Mouse (Mus musculus) heart, embryonic 11.5 days (tissue): Measurements from ENCODE around the gene Mgat2. TPM values are rescaled to one million over a fixed set of nuclear protein-coding genes. Genes with fewer than 3 reads are reported as not detected.

Experiments used
- ATAC-seq: fragments of 200-750 bp; cut with Nextera tagmentation; replicated peaks from 2 replicates; pipeline ENCODE4 v1.8.0; 2017; ENCODE audit warnings: moderate library complexity; ENCODE audit not compliant: insufficient number of reproducible peaks, low FRiP score, low TSS enrichment
- H3K27ac ChIP-seq: fragments of 300-500 bp; sonication (generic); 2 replicates; pipeline ENCODE4 v1.5.1; 2014; ENCODE audit warnings: mild to moderate bottlenecking, low read depth, low read length
- H3K27me3 ChIP-seq: fragments of 300-500 bp; sonication (generic); 2 replicates; pipeline ENCODE4 v1.6.1; 2014; ENCODE audit warnings: mild to moderate bottlenecking, low read length, mixed read lengths; ENCODE audit not compliant: control insufficient read depth, insufficient read depth
- H3K36me3 ChIP-seq: fragments of 300-500 bp; sonication (generic); 2 replicates; pipeline ENCODE4 v1.6.1; 2014; ENCODE audit warnings: mild to moderate bottlenecking, low read length, moderate library complexity, mixed read lengths; ENCODE audit not compliant: control insufficient read depth, insufficient read depth
- H3K4me1 ChIP-seq: fragments of 300-500 bp; sonication (generic); 2 replicates; pipeline ENCODE4 v1.6.1; 2014; ENCODE audit warnings: low read length; ENCODE audit not compliant: control insufficient read depth, insufficient read depth
- H3K4me2 ChIP-seq: fragments of 300-500 bp; sonication (generic); 2 replicates; pipeline ENCODE4 v1.6.1; 2014; ENCODE audit warnings: mild to moderate bottlenecking, moderate library complexity
- H3K4me3 ChIP-seq: fragments of 300-500 bp; sonication (generic); 2 replicates; pipeline ENCODE4 v1.5.1; 2014; ENCODE audit warnings: low read depth, low read length
- H3K9ac ChIP-seq: fragments of 300-500 bp; sonication (generic); 2 replicates; pipeline ENCODE4 v1.6.1; 2014; ENCODE audit warnings: mild to moderate bottlenecking, low read depth, low read length, moderate library complexity
- H3K9me3 ChIP-seq: fragments of 300-500 bp; sonication (generic); replicated peaks from 2 replicates; pipeline ENCODE4 v1.6.1; 2016; ENCODE audit warnings: low read length; ENCODE audit not compliant: control insufficient read depth
- WGBS: fragments of 180-500 bp; shearing (Covaris S2); extraction: QIAGEN DNeasy Blood & Tissue Kit; methylation state at CpG from one replicate; pipeline ENCODE4 v1.1.7; 2014; ENCODE audit not compliant: insufficient replicate concordance; 5-methylcytosine and 5-hydroxymethylcytosine counted together
- polyA plus RNA-seq: library from polyadenylated mRNA; unstranded; fragments of >200 nt; fragmentation: Nextera tagmentation; extraction: Ambion mirVana; gene quantifications from 2 replicates; pipeline ENCODE4 v1.2.1, GENCODE M21; 2014

Mgat2 gene
- polyA plus RNA-seq, 1 experiment from 2014 or later = 35.3 TPM

DNA sequence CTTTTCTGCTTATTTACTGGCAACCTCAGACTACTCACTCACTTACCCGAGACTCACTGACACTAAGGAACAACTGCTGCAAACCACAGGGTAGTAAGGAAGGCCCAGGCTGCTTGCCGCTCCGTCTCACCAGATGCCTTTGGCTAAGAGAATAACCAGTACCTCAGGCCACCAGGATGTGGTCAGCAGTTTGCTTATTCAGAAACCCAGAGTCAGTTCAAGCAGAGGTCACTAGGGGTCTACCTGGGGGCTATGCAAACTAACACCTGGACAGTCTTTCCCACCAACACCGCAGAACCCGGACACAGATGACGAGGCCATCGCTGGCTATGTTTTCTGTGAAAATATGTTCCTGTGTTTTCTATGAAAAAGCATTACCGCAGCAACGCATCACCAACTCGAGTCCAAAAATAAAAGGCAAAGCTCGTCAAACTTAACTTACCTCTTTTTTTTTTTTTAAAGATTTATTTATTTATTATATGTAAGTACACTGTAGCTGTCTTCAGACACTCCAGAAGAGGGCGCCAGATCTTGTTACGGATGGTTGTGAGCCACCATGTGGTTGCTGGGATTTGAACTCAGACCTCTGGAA is 29.3 kb downstream of the Mgat2 start:
- ATAC-seq = no peak
- Histone ChIP-seq H3K9me3 (no peaks in the 10 kb centered on the region), H3K4me2 (no peak overlapping the region), H3K9ac (no peak overlapping the region), H3K4me1 (no peaks in the 10 kb centered on the region), H3K4me3 (no peak overlapping the region), H3K27ac (no peak overlapping the region), H3K27me3 (no peaks in the 10 kb centered on the region), H3K36me3 (peaks cover 12% of the 10 kb centered on the region)
- 90% methylated on average over 13 of the region's 13 CpGs for WGBS

DNA sequence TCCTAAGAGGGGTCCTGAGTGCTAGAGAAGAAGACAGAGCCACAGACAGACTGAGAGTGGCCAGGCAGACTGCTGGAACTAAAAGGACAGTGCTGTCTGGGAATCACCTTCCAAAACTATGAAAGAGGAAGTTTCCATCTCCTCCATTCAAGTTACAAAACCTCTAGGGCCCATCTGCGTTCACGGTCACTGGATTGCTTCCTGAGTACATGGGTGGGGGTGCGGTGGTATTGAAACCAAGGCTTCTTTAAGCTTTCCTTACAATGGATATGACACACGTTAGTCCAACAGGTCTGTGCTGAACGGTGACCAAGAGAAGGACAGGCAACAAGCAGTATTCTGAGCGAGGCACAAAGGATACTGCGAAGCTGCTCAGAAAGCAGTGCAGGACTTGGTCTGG is 30.4 kb downstream of the Mgat2 start:
- Histone ChIP-seq H3K36me3 (peaks cover 12% of the 10 kb centered on the region; the same call in 1 of the 2 replicates), H3K4me2 (no peak overlapping the region), H3K27me3 (no peaks in the 10 kb centered on the region), H3K9me3 (no peaks in the 10 kb centered on the region), H3K4me1 (no peaks in the 10 kb centered on the region), H3K9ac (no peak overlapping the region), H3K4me3 (no peak overlapping the region), H3K27ac (no peak overlapping the region)
- no peak for ATAC-seq
- WGBS = 88% methylated on average over 7 of the region's 7 CpGs

DNA sequence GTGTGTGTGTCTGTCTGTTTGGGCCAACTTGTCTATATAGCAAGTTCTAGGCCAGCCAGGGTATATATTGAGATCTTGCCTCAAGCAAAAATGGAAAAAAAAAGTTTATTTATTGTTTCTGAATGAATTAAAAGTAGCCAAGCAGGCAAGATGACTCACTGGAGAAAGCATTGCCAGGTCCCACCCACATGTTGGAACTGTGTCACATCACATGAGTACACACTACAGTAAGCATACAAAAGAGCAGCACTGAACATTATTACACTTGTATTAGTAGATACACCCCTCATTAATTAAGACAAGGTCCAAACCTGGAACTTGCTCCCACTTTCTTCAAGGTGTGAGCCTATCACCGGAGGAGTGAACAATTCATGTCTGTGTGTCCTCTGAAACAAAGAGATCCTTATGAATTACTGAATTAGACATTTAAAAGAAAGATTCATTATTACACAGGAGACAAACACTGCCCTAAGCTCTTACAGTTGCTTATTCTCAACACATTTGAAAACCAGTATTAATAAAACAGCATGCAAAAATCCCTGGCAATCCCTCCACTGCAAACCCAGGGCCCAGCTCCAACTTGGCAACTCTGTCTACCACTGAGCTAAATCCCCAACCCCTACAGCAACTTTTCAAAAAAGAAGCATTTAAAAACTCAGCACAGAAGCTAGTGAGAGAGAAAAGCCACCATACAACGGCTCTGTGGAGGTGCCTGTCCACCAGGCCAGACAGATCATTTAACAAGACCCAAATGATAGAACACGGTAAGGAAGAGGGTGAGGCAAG is 31.2 kb downstream of the Mgat2 start:
- peaks cover 12% of the 10 kb centered on the region; the same call in 1 of the 2 replicates for H3K36me3 ChIP-seq
- 85% methylated on average over 3 of the region's 3 CpGs for whole genome bisulfite sequencing
- H3K4me2 ChIP-seq = no peak overlapping the region
- H3K27ac ChIP-seq = no peak overlapping the region
- H3K9ac ChIP-seq = no peak overlapping the region
- H3K27me3 ChIP-seq = no peaks in the 10 kb centered on the region
- H3K4me3 ChIP-seq = no peak overlapping the region
- no peaks in the 10 kb centered on the region for H3K9me3 ChIP-seq
- ATAC-seq = no peak
- no peaks in the 10 kb centered on the region for H3K4me1 ChIP-seq

DNA sequence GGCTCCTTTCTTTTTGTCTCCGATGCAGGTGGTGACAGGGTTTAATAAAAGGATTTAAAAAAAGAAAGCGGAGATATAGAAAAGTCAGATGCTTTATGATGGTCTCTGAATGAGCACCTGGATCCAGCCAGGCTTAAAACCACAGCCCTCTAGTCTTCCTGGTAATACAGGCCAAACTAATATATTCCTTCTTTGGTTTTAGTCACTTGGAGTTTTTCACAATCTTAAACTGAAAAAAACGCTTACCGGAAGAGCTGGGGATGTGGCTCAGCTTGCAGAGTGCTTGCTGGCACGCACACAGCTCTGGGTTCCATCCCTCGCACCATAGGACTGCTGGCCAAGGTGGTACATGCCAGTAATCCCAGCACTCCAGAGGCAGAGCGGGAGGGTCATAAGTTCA is 32.6 kb downstream of the Mgat2 start:
- Histone ChIP-seq H3K27ac (no peak overlapping the region), H3K27me3 (no peaks in the 10 kb centered on the region), H3K4me2 (no peak overlapping the region), H3K36me3 (peaks cover 12% of the 10 kb centered on the region), H3K4me3 (no peak overlapping the region), H3K9ac (no peak overlapping the region), H3K9me3 (no peaks in the 10 kb centered on the region), H3K4me1 (no peaks in the 10 kb centered on the region)
- 93% methylated on average over 7 of the region's 7 CpGs for WGBS
- ATAC-seq = no peak

DNA sequence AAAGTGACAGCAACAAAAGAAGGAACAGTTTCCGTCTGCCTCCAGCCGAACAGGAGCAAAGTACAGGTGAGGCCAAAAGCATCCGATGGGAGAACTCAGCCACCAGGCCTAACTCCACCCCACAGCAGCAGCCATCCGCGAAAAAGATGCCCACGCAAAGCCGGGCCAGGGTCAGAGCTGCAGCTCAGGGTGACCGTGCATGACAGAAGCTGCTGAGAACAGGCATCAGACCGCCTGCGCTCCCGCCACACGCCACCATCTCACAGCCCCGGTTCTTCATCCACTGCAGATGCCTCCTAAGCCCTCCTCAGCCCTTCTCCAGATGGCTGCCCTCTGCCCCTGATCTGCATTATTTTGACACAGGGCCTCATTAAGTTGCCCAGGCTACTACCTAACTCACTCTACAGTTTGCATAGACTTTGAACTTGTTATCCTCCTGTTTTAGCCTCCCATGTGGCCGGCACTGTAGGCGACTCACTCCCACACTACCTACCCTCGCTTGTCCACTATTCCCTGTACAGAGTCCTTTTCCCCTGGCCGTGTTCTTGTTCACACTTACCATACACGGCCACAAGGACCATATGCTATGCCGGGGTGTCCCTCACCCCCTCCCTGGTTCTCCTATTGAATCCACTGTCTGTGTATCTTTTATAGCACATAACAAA is 36.8 kb downstream of the Mgat2 start:
- H3K4me2 ChIP-seq = no peak overlapping the region
- no peak overlapping the region for H3K4me3 ChIP-seq
- H3K9ac ChIP-seq = no peak overlapping the region
- H3K27ac ChIP-seq = no peak overlapping the region
- no peak for ATAC-seq
- 91% methylated on average over 19 of the region's 19 CpGs for WGBS
- H3K27me3 ChIP-seq = no peaks in the 10 kb centered on the region
- no peaks in the 10 kb centered on the region for H3K4me1 ChIP-seq
- H3K9me3 ChIP-seq = no peaks in the 10 kb centered on the region
- peaks cover 12% of the 10 kb centered on the region for H3K36me3 ChIP-seq

DNA sequence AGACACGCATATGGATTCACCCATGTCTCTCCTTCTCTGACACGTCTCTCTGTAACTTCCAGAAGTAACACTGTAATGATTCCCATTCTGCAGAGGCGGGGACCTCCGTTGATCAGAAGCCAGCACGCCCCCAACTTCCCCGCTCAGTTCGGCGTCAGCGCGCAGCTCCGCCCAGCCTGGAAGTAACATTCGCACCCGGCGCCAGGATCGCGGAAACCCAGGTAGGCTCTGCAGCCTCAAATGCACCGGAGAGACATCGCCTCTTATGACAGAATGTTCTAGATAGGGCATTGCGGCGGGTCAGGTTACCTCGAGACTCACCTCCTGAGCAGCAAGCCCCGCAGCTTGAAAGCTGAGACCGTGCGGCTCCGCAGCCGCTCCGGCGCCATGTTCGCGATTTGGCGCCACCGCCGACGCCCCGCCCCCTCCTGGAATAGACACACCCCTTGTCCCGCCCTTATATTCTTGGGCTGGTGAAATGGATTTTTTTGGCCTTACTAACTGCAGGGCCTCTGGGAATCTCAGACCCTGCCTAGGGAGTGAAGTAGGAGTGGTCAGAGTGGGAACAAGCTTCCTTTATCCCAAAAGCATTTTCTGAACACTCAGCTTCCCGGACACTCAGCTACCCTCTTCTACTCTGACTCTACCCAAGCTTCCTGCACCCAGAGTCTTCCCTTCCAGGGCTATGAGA is 44.0 kb downstream of the Mgat2 start, which contains the start of gene Pole2:
Gene Pole2, minus strand, starts transcription at position 420 of the 691 bp plus-strand sequence.
- no peaks in the 10 kb centered on the region for H3K27me3 ChIP-seq
- ATAC-seq = peak; percentile 92
- H3K27ac ChIP-seq = peak within 1 kb of the TSS; percentile 84
- peak within 1 kb of the TSS; percentile 69 for H3K4me3 ChIP-seq
- H3K9ac ChIP-seq = peak within 1 kb of the TSS; percentile 78
- peaks cover 4% of the 10 kb centered on the region; the same call in 1 of the 2 replicates for H3K4me1 ChIP-seq
- WGBS = under 1% methylated on average over 37 of the region's 37 CpGs
- peak within 1 kb of the TSS; percentile 57 for H3K4me2 ChIP-seq
- no peaks in the 10 kb centered on the region for H3K9me3 ChIP-seq
- H3K36me3 ChIP-seq = peaks cover 3% of the 10 kb centered on the region; the same call in 1 of the 2 replicates

DNA sequence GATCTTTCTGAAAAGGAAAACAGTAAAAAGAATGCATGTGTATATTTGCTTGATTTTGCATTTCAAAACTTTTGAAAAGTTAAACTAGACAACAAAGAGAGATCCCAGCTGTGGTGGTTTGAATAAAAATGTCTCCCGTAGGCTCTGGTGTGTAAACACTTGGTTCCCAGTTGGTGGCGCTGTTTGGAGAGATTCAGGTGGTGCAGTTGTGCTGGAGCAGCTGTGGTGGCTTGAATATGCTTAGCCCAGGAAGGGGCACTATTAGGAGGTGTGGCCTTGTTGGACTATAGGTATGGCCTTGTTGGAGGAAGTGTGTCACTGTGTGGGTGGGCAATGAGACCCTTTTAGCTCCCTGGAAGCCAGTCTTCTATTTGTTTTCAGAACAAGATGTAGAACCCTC is 45.3 kb downstream of the Mgat2 start:
- Histone ChIP-seq H3K9me3 (no peaks in the 10 kb centered on the region), H3K27ac (no peak overlapping the region), H3K4me3 (no peak overlapping the region), H3K9ac (no peak overlapping the region), H3K4me1 (peaks cover 4% of the 10 kb centered on the region; the same call in 1 of the 2 replicates), H3K4me2 (no peak overlapping the region), H3K27me3 (no peaks in the 10 kb centered on the region), H3K36me3 (no peaks in the 10 kb centered on the region)
- no peak for ATAC-seq
- WGBS = 75% methylated on average over 2 of the region's 2 CpGs

DNA sequence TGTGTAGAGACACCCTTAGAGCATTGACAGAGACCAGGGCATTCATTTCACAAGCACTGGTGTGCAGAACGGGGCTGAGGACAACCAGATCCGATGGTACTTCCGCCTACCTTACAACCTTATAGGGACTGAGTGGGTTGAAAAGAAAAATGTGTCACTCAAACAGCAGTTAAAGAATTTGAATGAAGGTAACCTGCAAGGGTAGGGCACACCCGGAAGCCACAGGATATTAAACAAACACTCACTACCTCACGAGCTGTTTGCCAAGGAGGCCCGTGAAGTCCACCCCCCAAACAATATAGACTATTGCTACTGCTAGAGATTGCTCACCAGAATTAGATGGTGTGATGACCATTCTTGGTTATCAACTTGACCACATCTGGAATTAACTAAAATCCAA is 51.8 kb downstream of the Mgat2 start:
- H3K4me2 ChIP-seq = no peak overlapping the region
- H3K9ac ChIP-seq = no peak overlapping the region
- no peaks in the 10 kb centered on the region for H3K36me3 ChIP-seq
- WGBS = 78% methylated on average over 6 of the region's 6 CpGs
- H3K4me1 ChIP-seq = no peaks in the 10 kb centered on the region
- H3K4me3 ChIP-seq = no peak overlapping the region
- ATAC-seq = no peak
- no peak overlapping the region for H3K27ac ChIP-seq
- no peaks in the 10 kb centered on the region for H3K9me3 ChIP-seq
- H3K27me3 ChIP-seq = no peaks in the 10 kb centered on the region
